Mouse (Mus musculus) MEL (cell line): ENCODE data around the gene Rrad.

ENCODE experiments used
- EP300 ChIP-seq, 2 experiments: IDR thresholded peaks; 2 replicates each; pipeline ENCODE4 v1.6.1; 2011; ENCODE audit warnings: improper control_type of control experiment in 2 of 2, low read length in 2 of 2, low read depth in 1 of 2, mild to moderate bottlenecking in 1 of 2
- POLR2A ChIP-seq, 2 experiments: IDR thresholded peaks; 2 replicates each; pipeline ENCODE4 v1.6.1; 2011 to 2012; ENCODE audit warnings: low read length in 2 of 2, mild to moderate bottlenecking in 2 of 2, control low read depth in 1 of 2, improper control_type of control experiment in 1 of 2, low read depth in 1 of 2, moderate library complexity in 1 of 2; ENCODE audit not compliant: control insufficient read depth in 1 of 2, insufficient read depth in 1 of 2, poor library complexity in 1 of 2

- TF ChIP-seq EP300 (IDR thresholded peaks at IDR 0.05; ENCODE audit: low read depth in 1 of 2, low read length in 2 of 2) (no peak), POLR2A (IDR thresholded peaks at IDR 0.05; ENCODE audit: control insufficient read depth in 1 of 2, insufficient read depth in 1 of 2, low read depth in 1 of 2, low read length in 2 of 2, poor library complexity in 1 of 2) (no peak)
These were observed 29.2 kb downstream of the Rrad start for GRCm38 (mm10) chr8:104601941-104602371.
